Mouse (Mus musculus) heart, embryonic 15.5 days (tissue): ENCODE data around the gene Polr2i. TPM values are rescaled to one million over a fixed set of nuclear protein-coding genes. Genes with fewer than 3 reads are reported as not detected.
A peak's percentile ranks its signal among the peaks of the same experiment; 100 is the strongest.

Experiments used
- ATAC-seq: fragments of 200-750 bp; cut with Nextera tagmentation; replicated peaks from 2 replicates; pipeline ENCODE4 v1.8.0; 2017; ENCODE audit warnings: low read depth, moderate TSS enrichment; ENCODE audit not compliant: insufficient number of reproducible peaks, insufficient read depth, low FRiP score
- H3K27ac ChIP-seq: fragments of 300-500 bp; sonication (generic); 2 replicates; pipeline ENCODE4 v1.5.1; 2015; ENCODE audit warnings: mild to moderate bottlenecking, inconsistent platforms
- H3K27me3 ChIP-seq: fragments of 300-500 bp; sonication (generic); 2 replicates; pipeline ENCODE4 v1.6.1; 2015; ENCODE audit warnings: inconsistent platforms
- H3K36me3 ChIP-seq: fragments of 300-500 bp; sonication (generic); 2 replicates; pipeline ENCODE4 v1.6.1; 2015; ENCODE audit warnings: mild to moderate bottlenecking, inconsistent platforms
- H3K4me1 ChIP-seq: fragments of 300-500 bp; sonication (generic); replicated peaks from 2 replicates; pipeline ENCODE4 v1.6.1; 2015; ENCODE audit warnings: inconsistent platforms
- H3K4me2 ChIP-seq: fragments of 300-500 bp; sonication (generic); 2 replicates; pipeline ENCODE4 v1.6.1; 2015; ENCODE audit warnings: inconsistent platforms, mild to moderate bottlenecking, moderate library complexity
- H3K4me3 ChIP-seq: fragments of 300-500 bp; sonication (generic); 2 replicates; pipeline ENCODE4 v1.5.1; 2015; ENCODE audit warnings: mild to moderate bottlenecking, inconsistent platforms
- H3K9ac ChIP-seq: fragments of 300-500 bp; sonication (generic); 2 replicates; pipeline ENCODE4 v1.6.1; 2015; ENCODE audit warnings: mild to moderate bottlenecking, inconsistent platforms
- H3K9me3 ChIP-seq: fragments of 300-500 bp; sonication (generic); replicated peaks from 2 replicates; pipeline ENCODE4 v1.6.1; 2016; ENCODE audit warnings: inconsistent platforms
- WGBS: fragments of 180-500 bp; shearing (Covaris S2); methylation state at CpG from one replicate; pipeline ENCODE4 v1.1.7; 2015; ENCODE audit warnings: mixed read lengths; 5-methylcytosine and 5-hydroxymethylcytosine counted together
- polyA plus RNA-seq: library from polyadenylated mRNA; unstranded; fragments of >200 nt; fragmentation: Nextera tagmentation; extraction: Ambion mirVana; gene quantifications from 2 replicates; pipeline ENCODE4 v1.2.1, GENCODE M21; 2015

Polr2i gene
- polyA plus RNA-seq, 1 experiment from 2014 or later = 99.7 TPM

DNA sequence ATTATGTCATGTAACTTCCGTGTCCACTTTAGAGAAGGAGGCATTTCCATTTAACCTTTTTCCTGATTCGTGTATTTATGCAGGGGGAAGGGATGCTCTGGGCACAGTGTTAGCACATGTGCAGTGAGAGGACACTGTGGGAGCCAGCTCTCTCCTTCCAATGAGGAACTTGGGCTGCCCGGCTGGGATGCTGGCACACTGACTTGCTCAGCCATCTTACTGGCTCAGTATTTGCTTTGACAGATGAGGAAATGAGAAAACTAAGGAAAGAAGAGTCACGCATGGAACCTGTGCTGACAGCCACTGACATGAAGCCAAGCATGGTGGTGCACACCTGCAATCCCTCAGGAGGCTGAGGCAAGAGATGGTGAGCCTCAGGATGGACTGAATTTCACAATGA, 37.9 kb downstream of the Polr2i start:
- no peak for ATAC-seq
- Histone ChIP-seq H3K4me1 (no peaks in the 10 kb centered on the region; the same call in 1 of the 2 replicates), H3K9me3 (no peaks in the 10 kb centered on the region), H3K36me3 (peaks cover 16% of the 10 kb centered on the region; the same call in 1 of the 2 replicates), H3K4me3 (no peak overlapping the region), H3K9ac (no peak overlapping the region), H3K27ac (no peak overlapping the region), H3K4me2 (no peak overlapping the region), H3K27me3 (no peaks in the 10 kb centered on the region)
- 83% methylated on average over 4 of the region's 4 CpGs for WGBS

DNA sequence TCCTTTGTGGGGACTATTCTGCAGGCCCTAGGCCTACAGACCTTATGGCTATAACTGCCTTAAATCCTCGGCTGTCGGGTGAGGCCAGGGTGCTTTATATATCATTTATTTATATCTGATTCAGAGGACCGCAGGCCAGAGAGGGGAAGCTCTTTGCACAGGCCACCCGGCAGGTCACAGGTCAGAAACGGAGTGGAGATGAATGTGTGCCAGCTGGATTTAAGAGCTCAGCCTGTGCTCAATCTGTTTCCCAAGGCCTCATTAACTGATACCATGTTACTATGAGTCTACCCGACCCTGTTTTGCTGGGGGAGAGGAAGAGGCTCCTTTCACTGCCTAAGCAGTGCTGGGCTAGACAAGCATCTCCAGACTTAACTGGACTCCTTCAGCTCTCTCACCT, 42.6 kb downstream of the Polr2i start:
- ATAC-seq = no peak
- no peaks in the 10 kb centered on the region for H3K9me3 ChIP-seq
- WGBS = 67% methylated on average over 6 of the region's 6 CpGs
- H3K4me3 ChIP-seq = no peak overlapping the region
- H3K4me2 ChIP-seq = no peak overlapping the region
- no peak overlapping the region for H3K27ac ChIP-seq
- peaks cover 13% of the 10 kb centered on the region; the same call in 1 of the 2 replicates for H3K36me3 ChIP-seq
- no peak overlapping the region for H3K9ac ChIP-seq
- no peaks in the 10 kb centered on the region for H3K27me3 ChIP-seq
- peaks cover 12% of the 10 kb centered on the region for H3K4me1 ChIP-seq

DNA sequence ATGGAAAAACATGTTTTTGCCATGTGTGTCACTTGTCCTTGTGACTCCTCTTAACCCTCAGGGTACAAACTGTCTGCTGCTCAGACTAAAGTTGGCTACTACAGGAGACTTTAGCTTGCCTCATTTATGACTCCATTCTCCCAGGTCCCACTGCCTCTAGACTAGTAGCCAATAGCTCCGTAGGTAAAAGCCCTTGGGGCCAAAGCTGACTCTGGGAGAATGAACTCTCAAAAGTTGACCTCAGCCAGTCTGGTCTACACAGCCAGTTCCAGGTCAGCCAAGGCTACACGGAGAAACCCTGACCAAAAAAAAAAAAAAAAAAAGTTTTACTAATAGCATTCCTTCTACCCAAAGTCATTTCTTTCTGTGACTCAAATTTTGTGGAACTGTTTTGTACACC, 47.2 kb downstream of the Polr2i start:
- Histone ChIP-seq H3K27ac (no peak overlapping the region), H3K36me3 (no peaks in the 10 kb centered on the region), H3K4me2 (peak overlapping the region; percentile 93; the same call in 1 of the 2 replicates), H3K27me3 (no peaks in the 10 kb centered on the region), H3K9ac (no peak overlapping the region), H3K9me3 (no peaks in the 10 kb centered on the region), H3K4me1 (peaks cover 24% of the 10 kb centered on the region), H3K4me3 (0 out of 2 replicates have a peak overlapping the region, but pooled peaks have one; percentile 96)
- 53% methylated on average over 2 of the region's 2 CpGs for WGBS
- ATAC-seq = no peak

DNA sequence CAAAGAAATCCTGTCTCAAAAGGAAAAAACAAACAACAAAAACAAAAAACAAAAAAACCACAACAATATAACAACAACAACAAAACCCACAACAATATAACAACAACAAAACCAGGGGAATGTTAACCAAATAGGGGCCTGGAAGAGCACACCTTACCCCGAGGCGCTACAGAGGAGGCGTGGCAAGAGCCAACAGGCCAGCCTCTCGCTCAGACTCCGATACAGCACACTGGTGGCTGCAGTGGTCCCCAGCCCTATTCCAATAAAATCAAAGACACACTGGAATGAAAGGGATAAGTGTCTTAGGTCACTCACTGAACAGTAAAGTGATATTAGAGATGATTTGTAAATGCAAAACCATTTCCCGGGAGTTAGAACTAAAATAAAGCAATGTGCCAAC, 47.8 kb downstream of the Polr2i start:
- WGBS = under 1% methylated on average over 6 of the region's 6 CpGs
- no peak for ATAC-seq

DNA sequence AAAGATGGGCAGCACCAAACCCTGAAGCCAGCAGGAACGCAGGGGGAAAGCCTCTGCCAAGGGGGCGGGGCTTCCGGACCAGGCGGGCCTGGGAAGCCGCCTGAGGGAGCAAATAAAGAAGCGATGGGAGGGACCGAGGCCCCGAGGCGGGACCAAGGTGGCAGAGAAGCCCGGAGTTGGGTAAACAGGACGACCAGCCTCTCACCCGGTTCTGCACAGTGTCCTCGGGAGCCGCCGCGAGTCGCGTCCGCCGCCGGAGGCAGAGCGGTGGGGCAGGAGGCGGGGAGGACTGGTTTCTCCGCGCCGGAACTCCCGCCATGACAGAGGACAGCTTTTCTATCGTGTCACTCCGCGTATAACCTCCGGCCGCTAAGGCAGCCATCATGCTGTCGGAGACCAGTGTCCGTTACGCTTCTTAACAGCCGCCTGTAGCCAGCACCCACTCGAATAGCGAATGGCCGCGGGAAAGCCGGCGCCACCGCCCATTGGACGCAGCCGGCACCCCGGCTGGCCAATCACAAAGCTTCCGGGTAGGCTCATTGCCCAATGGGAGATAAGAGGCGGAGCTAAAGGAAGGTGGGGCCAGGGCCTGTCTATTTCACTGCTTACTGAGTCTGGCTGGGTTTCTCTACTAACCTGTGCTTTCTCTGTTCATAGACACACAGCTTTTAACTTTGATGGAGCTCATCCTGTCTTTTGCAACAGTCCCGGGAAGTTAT, 48.4 kb downstream of the Polr2i start, which contains the start of the genes Thap8 and Wdr62:
TSS of gene Thap8 (plus strand) at position 144 of the 719 bp plus-strand sequence.
TSS of gene Wdr62 (minus strand) at position 469 of the 719 bp plus-strand sequence.
- WGBS = under 1% methylated on average over 49 of the region's 49 CpGs
- H3K4me1 ChIP-seq = peaks cover 21% of the 10 kb centered on the region
- H3K27me3 ChIP-seq = no peaks in the 10 kb centered on the region
- H3K27ac ChIP-seq = peak within 1 kb of the TSS; percentile 99
- peak within 1 kb of the TSS; percentile 64 for H3K9ac ChIP-seq
- no peaks in the 10 kb centered on the region for H3K9me3 ChIP-seq
- ATAC-seq = peak; percentile 94
- H3K36me3 ChIP-seq = no peaks in the 10 kb centered on the region
- H3K4me3 ChIP-seq = peak within 1 kb of the TSS; percentile 96
- peak within 1 kb of the TSS; percentile 93 for H3K4me2 ChIP-seq

More for the DNA sequence above, 47.8 kb downstream of the Polr2i start:
- Histone ChIP-seq H3K4me3 (peak overlapping the region; percentile 96), H3K36me3 (no peaks in the 10 kb centered on the region), H3K4me1 (peaks cover 24% of the 10 kb centered on the region), H3K27me3 (no peaks in the 10 kb centered on the region), H3K9me3 (no peaks in the 10 kb centered on the region), H3K27ac (peak overlapping the region; percentile 99), H3K9ac (peak overlapping the region; percentile 64; the same call in 1 of the 2 replicates), H3K4me2 (peak overlapping the region; percentile 93)

DNA sequence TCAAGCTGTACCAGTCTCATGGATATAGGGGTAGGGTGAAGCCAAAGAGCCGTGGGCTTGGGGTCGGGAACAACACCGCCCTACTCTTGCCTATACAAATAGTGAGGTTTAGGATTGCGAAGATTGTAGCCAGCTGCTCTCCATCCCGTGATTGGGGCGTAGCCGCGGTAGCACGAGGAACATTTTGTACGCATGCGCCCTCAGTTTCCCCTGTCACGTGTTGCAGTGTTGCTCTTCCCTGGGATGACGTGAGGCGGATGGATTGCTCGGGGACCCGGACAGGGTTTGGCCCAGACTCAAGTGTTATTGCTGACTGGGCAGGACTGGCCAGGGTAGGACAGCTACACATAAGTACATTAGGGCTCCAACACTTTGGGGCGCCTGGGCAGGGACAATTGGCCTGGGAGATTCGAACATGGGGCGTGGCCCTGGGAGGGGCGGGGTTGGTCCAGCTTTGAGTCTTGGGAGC, 49.0 kb downstream of the Polr2i start:
- Histone ChIP-seq H3K36me3 (no peaks in the 10 kb centered on the region), H3K9ac (peak overlapping the region; percentile 53), H3K4me1 (peaks cover 18% of the 10 kb centered on the region), H3K4me3 (peak overlapping the region; percentile 96), H3K9me3 (no peaks in the 10 kb centered on the region), H3K27ac (peak overlapping the region; percentile 99), H3K27me3 (no peaks in the 10 kb centered on the region), H3K4me2 (peak overlapping the region; percentile 93)
- ATAC-seq = peak; percentile 87
- WGBS = under 1% methylated on average over 20 of the region's 20 CpGs

DNA sequence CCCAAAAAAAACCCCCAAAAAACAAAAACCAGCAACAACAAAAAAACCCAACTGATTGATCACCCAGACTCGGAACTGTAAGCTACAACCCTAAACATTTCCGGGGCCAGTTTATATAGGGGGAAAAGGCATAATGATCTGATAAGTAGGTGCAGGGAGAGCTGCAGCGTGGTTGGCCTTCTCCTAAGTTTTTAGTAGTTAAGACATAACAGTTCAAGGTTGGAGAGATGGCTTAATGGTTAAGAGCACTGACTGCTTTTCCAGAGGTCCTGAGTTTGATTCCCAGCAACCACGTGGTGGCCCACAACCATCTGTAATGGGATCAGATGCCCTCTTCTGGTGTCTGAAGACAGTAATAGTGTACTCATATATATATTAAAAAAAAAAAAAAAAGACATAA, 49.8 kb downstream of the Polr2i start:
- Histone ChIP-seq H3K4me3 (no peak overlapping the region), H3K4me2 (no peak overlapping the region), H3K4me1 (peaks cover 18% of the 10 kb centered on the region), H3K36me3 (no peaks in the 10 kb centered on the region), H3K27ac (peak overlapping the region; percentile 99; the same call in 1 of the 2 replicates), H3K27me3 (no peaks in the 10 kb centered on the region), H3K9me3 (no peaks in the 10 kb centered on the region), H3K9ac (no peak overlapping the region)
- ATAC-seq = no peak
- WGBS = 74% methylated on average over 4 of the region's 4 CpGs

DNA sequence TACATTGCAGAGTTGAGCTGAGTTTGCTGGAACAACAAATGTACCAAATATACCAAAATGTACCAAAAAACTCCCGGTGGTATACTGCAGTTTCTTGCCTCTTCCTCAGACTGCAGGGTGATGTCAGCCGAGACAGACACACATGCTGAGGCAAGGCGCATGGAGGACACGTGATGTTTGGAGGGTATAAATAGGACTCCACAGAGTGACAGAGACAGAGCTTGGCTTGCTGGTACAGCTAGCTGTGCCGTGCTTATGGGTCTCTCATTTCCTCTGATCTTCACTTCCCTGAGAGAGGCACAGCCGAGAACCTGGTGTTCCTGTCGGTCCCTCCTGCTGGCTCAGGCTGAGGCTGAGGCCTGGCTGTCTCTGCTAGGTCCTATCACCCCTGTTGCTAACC, 51.0 kb downstream of the Polr2i start:
- Histone ChIP-seq H3K4me2 (peak overlapping the region; percentile 23; the same call in 1 of the 2 replicates), H3K9me3 (no peaks in the 10 kb centered on the region), H3K27ac (peak overlapping the region; percentile 26; the same call in 1 of the 2 replicates), H3K9ac (peak overlapping the region; percentile 15; the same call in 1 of the 2 replicates), H3K36me3 (no peaks in the 10 kb centered on the region), H3K4me1 (peaks cover 18% of the 10 kb centered on the region), H3K27me3 (no peaks in the 10 kb centered on the region), H3K4me3 (no peak overlapping the region)
- ATAC-seq = no peak
- WGBS = 54% methylated on average over 7 of the region's 7 CpGs

Other genes starting within 250 kb of the Polr2i start
- 16.2 and 22.4 TPM in 2 replicates for gene Zfp568, start 248.0 kb upstream of the Polr2i start, polyA plus RNA-seq
- gene Zfp14, start 180.6 kb upstream of the Polr2i start, polyA plus RNA-seq = 3.3 and 4.1 TPM in 2 replicates
- gene Zfp82, start 159.0 kb upstream of the Polr2i start, polyA plus RNA-seq = 3.5 and 4.6 TPM in 2 replicates
- gene Gm26920, start 141.5 kb upstream of the Polr2i start, polyA plus RNA-seq = 0.59 TPM in 1 of 2 replicates, not detected in the other
- 5.1 and 6.3 TPM in 2 replicates for gene Zfp566, start 141.4 kb upstream of the Polr2i start, polyA plus RNA-seq
- gene Zfp260, start 137.2 kb upstream of the Polr2i start, polyA plus RNA-seq = 72.9 and 75.3 TPM in 2 replicates
- 10.0 and 13.7 TPM in 2 replicates for gene Zfp382, start 110.0 kb upstream of the Polr2i start, polyA plus RNA-seq
- 6.9 and 8.5 TPM in 2 replicates for gene Zfp146, start 62.2 kb upstream of the Polr2i start, polyA plus RNA-seq
- 369 and 603 TPM in 2 replicates for gene Cox7a1, start 47.8 kb upstream of the Polr2i start, polyA plus RNA-seq
- gene Capns1, start 33.1 kb upstream of the Polr2i start, polyA plus RNA-seq = 77.4 and 96.6 TPM in 2 replicates
- gene Tbcb, start 324 bp downstream of the Polr2i start, polyA plus RNA-seq = 125 and 140 TPM in 2 replicates
- gene Ovol3, start 3.8 kb downstream of the Polr2i start, polyA plus RNA-seq = not detected in 2 replicates
- 0.42 and 0.61 TPM in 2 replicates for gene Thap8, start 48.1 kb downstream of the Polr2i start, polyA plus RNA-seq
- gene Wdr62, start 48.5 kb downstream of the Polr2i start, polyA plus RNA-seq = 6.7 and 8.6 TPM in 2 replicates
- gene Clip3, start 59.8 kb downstream of the Polr2i start, polyA plus RNA-seq = 8.0 and 12.0 TPM in 2 replicates
- 57.4 and 64.4 TPM in 2 replicates for gene Alkbh6, start 76.8 kb downstream of the Polr2i start, polyA plus RNA-seq
- gene Syne4, start 82.9 kb downstream of the Polr2i start, polyA plus RNA-seq = 6.1 and 18.8 TPM in 2 replicates
- gene E130208F15Rik, start 89.8 kb downstream of the Polr2i start, polyA plus RNA-seq = 5.1 TPM in 1 of 2 replicates, not detected in the other
- 14.4 and 17.5 TPM in 2 replicates for gene Sdhaf1, start 91.9 kb downstream of the Polr2i start, polyA plus RNA-seq
- gene Lrfn3, start 130.8 kb downstream of the Polr2i start, polyA plus RNA-seq = 1.4 and 2.1 TPM in 2 replicates
- 27.1 and 46.0 TPM in 2 replicates for gene Tyrobp, start 181.8 kb downstream of the Polr2i start, polyA plus RNA-seq
- 0.98 and 2.7 TPM in 2 replicates for gene Hcst, start 187.9 kb downstream of the Polr2i start, polyA plus RNA-seq
- gene Nfkbid, start 189.8 kb downstream of the Polr2i start, polyA plus RNA-seq = 0.76 and 1.5 TPM in 2 replicates
- 14.7 and 21.7 TPM in 2 replicates for gene Aplp1, start 213.6 kb downstream of the Polr2i start, polyA plus RNA-seq
- gene Kirrel2, start 225.7 kb downstream of the Polr2i start, polyA plus RNA-seq = 0.16 TPM in 2 replicates
- gene Nphs1, start 226.4 kb downstream of the Polr2i start, polyA plus RNA-seq = 0.09 and 0.14 TPM in 2 replicates